Mouse (Mus musculus): Measurements from ENCODE around the gene Nubp2. TPM values are rescaled to one million over a fixed set of nuclear protein-coding genes. Genes with fewer than 3 reads are reported as not detected.

The Nubp2 gene
- polyA plus RNA-seq, 1 experiment from 2014 or later, result 61.8 TPM

DNA sequence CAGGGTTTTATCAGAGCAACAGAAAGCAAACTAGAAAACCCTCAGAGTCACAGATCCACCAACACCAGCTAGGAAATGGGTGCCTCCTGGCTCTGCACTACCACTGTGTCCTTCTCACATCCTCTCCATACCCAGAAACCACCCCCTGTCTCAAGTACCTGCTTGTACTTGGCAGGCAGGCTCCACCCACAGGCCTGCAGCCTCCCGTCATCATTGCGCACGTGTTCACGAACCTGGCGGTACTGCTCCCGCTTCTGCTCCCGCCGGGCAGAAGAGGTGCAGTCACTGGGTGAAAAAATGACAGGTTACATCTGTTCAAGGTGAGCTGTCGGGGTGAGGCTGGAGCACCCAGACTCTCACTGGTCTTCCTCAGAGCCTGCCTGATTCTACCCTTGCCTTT, 17.6 kb upstream of the Nubp2 start:
- WGBS, result 92% methylated on average over 9 of the region's 9 CpGs
- Histone ChIP-seq H3K36me3 (ENCODE audit: control insufficient read depth, insufficient read depth, low read length) (peaks cover 100% of the 10 kb centered on the region), H3K4me2 (replicated peaks; ENCODE audit: low read depth, low read length) (no peak overlapping the region), H3K4me1 (ENCODE audit: control insufficient read depth, insufficient read depth, low read length) (no peaks in the 10 kb centered on the region), H3K4me3 (ENCODE audit: low read length) (no peak overlapping the region), H3K9ac (ENCODE audit: low read depth, low read length) (no peak overlapping the region), H3K9me3 (ENCODE audit: control insufficient read depth, low read length) (no peaks in the 10 kb centered on the region), H3K27me3 (ENCODE audit: control insufficient read depth, insufficient read depth, low read length) (no peaks in the 10 kb centered on the region), H3K27ac (ENCODE audit: low read depth, low read length) (no peak overlapping the region)
- ATAC-seq (ENCODE audit: low FRiP score, low TSS enrichment), result no peak

DNA sequence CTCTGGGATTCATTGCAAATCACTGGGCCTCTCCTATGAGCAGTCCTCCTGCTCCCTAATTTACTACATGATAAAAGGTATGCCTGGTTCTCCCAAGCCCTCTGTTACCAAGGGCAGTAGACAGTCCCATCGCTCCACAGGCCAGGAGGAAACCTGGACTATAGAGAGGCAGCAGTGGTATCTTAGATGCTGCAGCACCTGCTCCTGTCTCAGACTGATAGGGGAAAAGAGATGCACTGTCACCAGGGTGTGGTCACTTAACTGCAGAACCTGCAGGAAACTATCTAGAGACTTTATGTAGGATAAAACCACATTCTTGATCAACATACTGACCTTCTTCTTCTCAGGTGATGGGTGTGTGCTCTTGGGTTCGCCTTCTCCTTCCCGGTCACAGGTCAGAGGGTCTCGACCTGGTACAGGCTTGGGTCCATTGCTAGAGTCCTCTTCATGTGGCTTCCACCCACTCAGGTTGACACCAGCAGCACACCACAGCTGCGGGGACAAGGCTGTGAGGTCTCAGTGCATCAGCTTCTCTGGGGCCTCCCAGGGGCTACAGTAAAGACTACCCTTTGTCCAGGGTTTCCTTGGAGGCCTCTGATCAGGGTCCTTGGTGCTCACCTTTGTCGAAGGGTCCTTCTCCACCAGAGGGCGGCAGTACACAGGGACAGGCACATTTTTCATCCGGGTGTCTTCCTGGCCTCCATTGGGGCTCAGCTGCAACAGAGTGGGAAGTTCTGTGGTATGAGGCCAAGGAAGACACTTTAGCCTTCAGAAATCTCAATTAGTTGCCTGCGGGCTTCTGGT, 16.7 kb upstream of the Nubp2 start:
- no peaks in the 10 kb centered on the region for H3K9me3 ChIP-seq (ENCODE audit: control insufficient read depth, low read length)
- H3K4me1 ChIP-seq (ENCODE audit: control insufficient read depth, insufficient read depth, low read length), result no peaks in the 10 kb centered on the region
- H3K4me2 ChIP-seq (replicated peaks; ENCODE audit: low read depth, low read length), result no peak overlapping the region
- H3K36me3 ChIP-seq (ENCODE audit: control insufficient read depth, insufficient read depth, low read length), result peaks cover 100% of the 10 kb centered on the region
- ATAC-seq (ENCODE audit: low FRiP score, low TSS enrichment), result no peak
- 71% methylated on average over 9 of the region's 9 CpGs for WGBS
- no peak overlapping the region for H3K4me3 ChIP-seq (ENCODE audit: low read length)
- no peak overlapping the region for H3K9ac ChIP-seq (ENCODE audit: low read depth, low read length)
- H3K27ac ChIP-seq (ENCODE audit: low read depth, low read length), result no peak overlapping the region
- no peaks in the 10 kb centered on the region for H3K27me3 ChIP-seq (ENCODE audit: control insufficient read depth, insufficient read depth, low read length)

DNA sequence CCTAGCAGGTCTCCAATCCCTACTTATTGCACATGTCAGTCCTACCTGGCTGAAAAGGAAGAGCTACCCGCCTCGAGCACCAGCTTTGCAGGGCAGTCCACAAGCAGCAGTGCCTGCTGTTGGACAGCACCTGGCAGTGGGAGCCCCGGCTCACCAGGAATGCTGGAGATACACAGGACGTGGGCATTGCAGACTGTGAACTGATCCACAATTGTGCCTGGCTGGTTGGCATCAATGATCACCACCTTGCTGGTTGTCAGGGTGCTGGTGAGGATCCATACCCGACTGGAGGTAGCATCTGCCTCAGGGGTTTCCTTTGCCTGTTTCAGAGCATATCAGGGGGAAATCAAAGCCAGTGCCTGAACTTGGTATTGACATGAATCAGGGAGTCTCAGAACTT, 16.0 kb upstream of the Nubp2 start:
- Histone ChIP-seq H3K4me2 (replicated peaks; ENCODE audit: low read depth, low read length) (no peak overlapping the region), H3K4me3 (ENCODE audit: low read length) (no peak overlapping the region), H3K27me3 (ENCODE audit: control insufficient read depth, insufficient read depth, low read length) (no peaks in the 10 kb centered on the region), H3K27ac (ENCODE audit: low read depth, low read length) (no peak overlapping the region), H3K9me3 (ENCODE audit: control insufficient read depth, low read length) (no peaks in the 10 kb centered on the region), H3K9ac (ENCODE audit: low read depth, low read length) (no peak overlapping the region), H3K36me3 (ENCODE audit: control insufficient read depth, insufficient read depth, low read length) (peaks cover 99% of the 10 kb centered on the region), H3K4me1 (ENCODE audit: control insufficient read depth, insufficient read depth, low read length) (peaks cover under 1% of the 10 kb centered on the region; the same call in 1 of the 2 replicates)
- WGBS, result 92% methylated on average over 5 of the region's 5 CpGs
- ATAC-seq (ENCODE audit: low FRiP score, low TSS enrichment), result no peak

DNA sequence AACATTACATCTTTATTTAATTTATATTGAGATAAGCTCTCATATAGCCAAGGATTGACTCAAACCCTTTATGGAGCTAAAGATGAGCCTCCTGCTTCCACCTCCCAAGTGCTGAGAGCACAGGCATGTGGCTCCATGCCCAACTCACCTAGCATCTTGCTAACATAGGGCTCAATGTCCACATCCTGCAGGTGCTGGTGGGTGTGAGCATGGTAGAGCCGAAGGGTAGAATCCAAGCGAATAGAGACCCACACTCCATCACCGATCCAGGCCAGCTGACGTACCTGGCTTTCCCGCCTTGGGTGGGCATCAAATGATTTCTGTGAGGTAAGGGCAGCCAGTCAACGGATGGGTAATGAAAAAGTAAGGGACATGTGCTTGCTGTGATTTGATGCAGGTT, 13.9 kb upstream of the Nubp2 start:
- Histone ChIP-seq H3K27ac (ENCODE audit: low read depth, low read length) (no peak overlapping the region), H3K4me3 (ENCODE audit: low read length) (no peak overlapping the region), H3K4me2 (replicated peaks; ENCODE audit: low read depth, low read length) (no peak overlapping the region), H3K36me3 (ENCODE audit: control insufficient read depth, insufficient read depth, low read length) (peaks cover 78% of the 10 kb centered on the region), H3K9me3 (ENCODE audit: control insufficient read depth, low read length) (no peaks in the 10 kb centered on the region), H3K4me1 (ENCODE audit: control insufficient read depth, insufficient read depth, low read length) (peaks cover 13% of the 10 kb centered on the region; the same call in 1 of the 2 replicates), H3K9ac (ENCODE audit: low read depth, low read length) (no peak overlapping the region), H3K27me3 (ENCODE audit: control insufficient read depth, insufficient read depth, low read length) (no peaks in the 10 kb centered on the region)
- ATAC-seq (ENCODE audit: low FRiP score, low TSS enrichment), result no peak
- WGBS, result 94% methylated on average over 6 of the region's 6 CpGs

DNA sequence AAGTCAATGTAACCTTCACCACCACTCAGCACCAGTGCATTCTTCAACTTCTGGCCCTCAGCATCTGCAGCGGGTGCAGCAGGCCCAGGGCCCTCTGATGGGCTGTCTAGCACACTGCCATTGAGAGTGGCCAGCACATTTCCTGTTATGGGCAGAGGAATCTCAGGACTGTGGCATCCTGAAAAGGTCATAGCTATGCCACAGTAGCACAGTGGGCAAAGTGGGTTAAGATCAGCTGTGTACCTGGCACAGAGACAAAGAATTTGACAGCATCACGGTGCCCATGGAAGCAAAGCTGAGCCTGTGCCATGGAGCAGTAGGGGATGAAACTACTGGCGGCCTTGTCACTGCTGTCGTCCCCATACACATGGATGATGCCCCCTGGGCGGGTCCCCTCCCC, 13.0 kb upstream of the Nubp2 start:
- WGBS, result 91% methylated on average over 5 of the region's 5 CpGs
- H3K9me3 ChIP-seq (ENCODE audit: control insufficient read depth, low read length), result no peaks in the 10 kb centered on the region
- H3K9ac ChIP-seq (ENCODE audit: low read depth, low read length), result no peak overlapping the region
- H3K36me3 ChIP-seq (ENCODE audit: control insufficient read depth, insufficient read depth, low read length), result peaks cover 69% of the 10 kb centered on the region
- no peak overlapping the region for H3K27ac ChIP-seq (ENCODE audit: low read depth, low read length)
- peaks cover 16% of the 10 kb centered on the region for H3K4me1 ChIP-seq (ENCODE audit: control insufficient read depth, insufficient read depth, low read length)
- no peak for ATAC-seq (ENCODE audit: low FRiP score, low TSS enrichment)
- H3K4me3 ChIP-seq (ENCODE audit: low read length), result no peak overlapping the region
- no peaks in the 10 kb centered on the region for H3K27me3 ChIP-seq (ENCODE audit: control insufficient read depth, insufficient read depth, low read length)
- H3K4me2 ChIP-seq (replicated peaks; ENCODE audit: low read depth, low read length), result no peak overlapping the region

DNA sequence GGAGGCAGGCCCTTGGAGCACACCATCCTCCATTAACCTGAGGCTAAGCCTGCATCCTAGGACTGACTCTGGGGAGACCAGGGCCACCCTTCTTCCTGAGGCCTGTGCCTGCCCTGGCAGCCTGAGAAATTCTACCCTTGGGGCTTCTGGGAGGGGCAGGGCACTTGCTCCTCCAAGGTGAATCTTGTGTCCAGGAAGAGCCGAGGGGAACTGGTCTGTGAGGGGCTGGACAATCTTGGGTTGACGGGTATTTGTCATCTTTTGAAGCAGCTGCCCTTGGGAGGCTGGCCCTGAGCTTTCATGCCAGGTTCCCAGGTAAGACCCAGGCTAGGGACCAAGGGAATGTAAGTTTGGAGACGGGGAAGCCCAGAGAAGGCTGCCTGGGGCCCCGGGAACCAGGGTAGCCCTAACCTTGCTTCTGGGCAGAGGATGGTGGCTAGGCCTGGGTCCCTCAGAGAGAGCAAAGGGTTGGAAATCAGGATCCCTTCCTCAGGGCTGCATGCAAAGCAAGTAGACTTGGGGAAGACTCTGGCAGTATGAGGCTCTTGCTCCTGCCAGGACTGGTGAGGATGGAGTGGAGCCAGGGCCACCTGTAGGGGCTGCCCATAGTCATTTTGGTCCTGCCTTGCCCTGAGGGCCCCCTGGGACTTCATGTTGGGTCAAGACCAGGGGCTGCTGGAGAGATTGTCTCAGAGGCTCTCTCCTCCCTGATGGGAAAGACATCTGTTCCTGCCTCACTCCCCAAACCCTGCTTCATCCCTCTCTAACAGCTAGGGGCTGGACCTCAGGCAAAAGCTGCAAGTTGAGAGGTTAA, 12.1 kb upstream of the Nubp2 start:
- Histone ChIP-seq H3K36me3 (ENCODE audit: control insufficient read depth, insufficient read depth, low read length) (peaks cover 62% of the 10 kb centered on the region), H3K4me3 (ENCODE audit: low read length) (no peak overlapping the region), H3K9me3 (ENCODE audit: control insufficient read depth, low read length) (no peaks in the 10 kb centered on the region), H3K4me1 (ENCODE audit: control insufficient read depth, insufficient read depth, low read length) (peaks cover 22% of the 10 kb centered on the region), H3K9ac (ENCODE audit: low read depth, low read length) (no peak overlapping the region), H3K27me3 (ENCODE audit: control insufficient read depth, insufficient read depth, low read length) (no peaks in the 10 kb centered on the region), H3K4me2 (replicated peaks; ENCODE audit: low read depth, low read length) (no peak overlapping the region), H3K27ac (ENCODE audit: low read depth, low read length) (no peak overlapping the region)
- ATAC-seq (ENCODE audit: low FRiP score, low TSS enrichment), result no peak
- whole genome bisulfite sequencing, result 78% methylated on average over 4 of the region's 4 CpGs

DNA sequence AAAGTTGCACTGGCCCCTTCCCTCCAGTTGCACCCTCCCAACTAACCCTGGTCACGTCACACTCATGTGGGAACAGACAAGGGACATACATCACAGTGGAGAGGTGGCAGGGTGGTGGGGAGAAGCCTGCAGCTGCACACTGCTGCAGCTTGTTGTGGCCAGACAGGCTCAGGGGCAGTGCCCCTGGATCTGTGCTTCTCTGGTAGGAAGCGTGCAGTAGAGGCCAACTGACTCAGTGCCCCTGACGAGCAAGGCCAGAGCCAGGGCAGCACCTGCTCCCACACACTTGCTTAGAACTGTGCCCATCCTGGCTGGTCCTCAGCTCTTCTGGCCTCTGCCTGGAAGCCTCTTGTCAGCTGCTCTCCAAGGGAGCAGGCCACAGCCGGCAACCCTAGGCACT, 11.5 kb upstream of the Nubp2 start:
- WGBS, result 71% methylated on average over 4 of the region's 4 CpGs
- peaks cover 62% of the 10 kb centered on the region for H3K36me3 ChIP-seq (ENCODE audit: control insufficient read depth, insufficient read depth, low read length)
- ATAC-seq (ENCODE audit: low FRiP score, low TSS enrichment), result no peak
- H3K27me3 ChIP-seq (ENCODE audit: control insufficient read depth, insufficient read depth, low read length), result no peaks in the 10 kb centered on the region
- H3K27ac ChIP-seq (ENCODE audit: low read depth, low read length), result no peak overlapping the region
- peak overlapping the region; percentile 93; the same call in 1 of the 2 replicates for H3K9ac ChIP-seq (ENCODE audit: low read depth, low read length)
- peaks cover 22% of the 10 kb centered on the region for H3K4me1 ChIP-seq (ENCODE audit: control insufficient read depth, insufficient read depth, low read length)
- peak overlapping the region; percentile 92; the same call in 1 of the 2 replicates for H3K4me2 ChIP-seq (replicated peaks; ENCODE audit: low read depth, low read length)
- H3K4me3 ChIP-seq (ENCODE audit: low read length), result 0 out of 2 replicates have a peak overlapping the region, but pooled peaks have one; percentile 83
- H3K9me3 ChIP-seq (ENCODE audit: control insufficient read depth, low read length), result no peaks in the 10 kb centered on the region

DNA sequence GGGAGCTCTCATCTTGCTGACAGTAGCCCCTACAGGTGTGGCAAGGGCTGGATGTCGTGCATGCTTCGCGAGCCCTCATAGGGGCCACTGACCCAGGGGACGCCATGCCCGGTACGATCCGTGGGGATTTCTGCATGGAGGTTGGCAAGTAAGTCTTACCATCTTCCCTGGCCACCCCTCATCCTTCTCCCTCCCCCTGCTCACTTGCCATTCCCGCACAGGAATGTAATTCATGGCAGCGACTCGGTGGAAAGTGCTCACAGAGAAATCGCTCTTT, 10.8 kb upstream of the Nubp2 start:
- Histone ChIP-seq H3K4me1 (ENCODE audit: control insufficient read depth, insufficient read depth, low read length) (peaks cover 22% of the 10 kb centered on the region), H3K27me3 (ENCODE audit: control insufficient read depth, insufficient read depth, low read length) (no peaks in the 10 kb centered on the region), H3K9me3 (ENCODE audit: control insufficient read depth, low read length) (no peaks in the 10 kb centered on the region), H3K27ac (ENCODE audit: low read depth, low read length) (peak overlapping the region; percentile 79), H3K36me3 (ENCODE audit: control insufficient read depth, insufficient read depth, low read length) (peaks cover 61% of the 10 kb centered on the region), H3K4me3 (ENCODE audit: low read length) (peak overlapping the region; percentile 83), H3K4me2 (replicated peaks; ENCODE audit: low read depth, low read length) (peak overlapping the region; percentile 92), H3K9ac (ENCODE audit: low read depth, low read length) (peak overlapping the region; percentile 93)
- WGBS, result 31% methylated on average over 11 of the region's 11 CpGs
- no peak for ATAC-seq (ENCODE audit: low FRiP score, low TSS enrichment)
